ENCODE assay signal across 1 mouse cellular context in genomic region chr14:122484844-122485551, GRCm38 (mm10).
TF ChIP-seq lines count a peak whose summit lies in the region.

No protein-coding gene starts in this region.

TF ChIP-seq in CH12.LX, 34 proteins besides CTCF, POLR2A, EP300 and RAD21:
- TF ChIP-seq TCF12 (IDR thresholded peaks at IDR 0.05; ENCODE audit: low read depth, low read length) = no peak
- TF ChIP-seq CHD2 (IDR thresholded peaks at IDR 0.05; ENCODE audit: low read length) = no peak
- TF ChIP-seq SMC3 (IDR thresholded peaks at IDR 0.05; ENCODE audit: low read depth, low read length) = no peak
- no peak for TF ChIP-seq ZMIZ1 (IDR thresholded peaks at IDR 0.05; ENCODE audit: low read depth, low read length)
- TF ChIP-seq IRF4 (IDR thresholded peaks at IDR 0.05; ENCODE audit: low read depth, low read length) = no peak
- no peak for TF ChIP-seq E2F4 (IDR thresholded peaks at IDR 0.05; ENCODE audit: insufficient replicate concordance, low read depth, low read length)
- TF ChIP-seq ZNF384 (IDR thresholded peaks at IDR 0.05; ENCODE audit: low read depth, low read length) = no peak
- no peak for TF ChIP-seq CHD1 (IDR thresholded peaks at IDR 0.05; ENCODE audit: low read depth, low read length)
- TF ChIP-seq KAT2A (IDR thresholded peaks at IDR 0.05; ENCODE audit: insufficient replicate concordance, low read length) = no peak
- TF ChIP-seq UBTF (IDR thresholded peaks at IDR 0.05; ENCODE audit: low read depth, low read length) = no peak
- TF ChIP-seq ZC3H11A (IDR thresholded peaks at IDR 0.05; ENCODE audit: low read depth, low read length) = no peak
